Mouse (Mus musculus) urinary bladder, postnatal 10 days (tissue): Measurements from ENCODE around the gene Mindy4.
"Not testable (repeated sequence)": the region's sequence is repeated elsewhere in the genome, so short reads cannot be mapped to it uniquely, and the experiment has no call there.

Source experiments
- DNase-seq: peaks from one replicate; pipeline ENCODE4 v3.0.0; 2022; ENCODE audit warnings: low spot score

Mindy4 gene

DNA sequence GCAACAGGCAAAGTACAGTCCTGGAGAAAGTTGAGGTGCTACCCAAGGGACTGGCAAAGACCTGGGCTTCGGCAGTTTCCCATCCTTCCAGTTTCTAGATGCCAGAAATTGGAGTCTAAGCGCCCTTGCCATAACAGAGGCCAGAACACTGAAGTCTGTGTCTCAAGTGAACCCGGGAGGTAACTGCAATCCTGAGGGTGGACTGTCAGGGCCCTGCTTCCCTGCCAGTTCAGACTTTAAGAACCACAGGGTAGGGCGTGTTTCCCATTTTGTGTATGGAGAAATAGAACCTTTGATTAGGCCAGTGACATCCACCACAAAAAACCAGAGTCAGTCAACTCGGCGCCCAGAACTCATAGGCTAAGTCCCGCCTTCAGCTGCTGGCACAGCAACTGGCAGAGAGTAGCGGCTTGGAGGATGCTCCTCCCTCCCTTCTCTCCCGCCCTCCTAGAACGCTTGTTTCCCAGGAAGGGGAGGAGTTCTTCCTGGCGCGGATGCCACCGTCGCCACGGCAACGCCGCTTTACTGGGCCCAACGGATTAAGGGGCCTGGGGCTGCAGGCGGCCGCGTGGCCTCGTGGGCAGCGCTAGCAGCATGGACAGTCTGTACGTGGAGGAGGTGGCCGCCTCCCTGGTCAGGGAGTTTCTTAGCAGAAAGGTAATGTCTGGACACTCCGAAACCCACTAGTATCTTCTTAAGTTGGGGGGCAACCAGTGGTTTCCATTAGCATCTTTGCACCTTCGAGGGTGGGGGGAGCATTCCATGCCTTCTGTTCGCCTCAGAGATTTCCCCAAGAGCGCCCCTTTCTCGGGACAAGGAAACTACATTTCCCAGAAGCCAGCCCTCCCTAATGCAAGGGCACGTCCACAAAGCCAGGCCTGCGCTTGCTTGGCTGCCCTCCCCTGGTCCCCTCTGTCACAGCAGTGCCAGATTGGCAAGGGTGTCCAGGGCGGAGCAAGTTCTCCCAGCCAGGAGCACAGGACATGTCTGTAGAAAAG is at the start of gene Mindy4:
Gene Mindy4, plus strand, starts transcription at position 471 of the 998 bp plus-strand sequence.
- DNase-seq = peak; percentile 63

- DNase-seq = no peak
Measured at GRCm38 (mm10) chr6:55159256-55159655, 43.9 kb upstream of the Mindy4 start.

DNA sequence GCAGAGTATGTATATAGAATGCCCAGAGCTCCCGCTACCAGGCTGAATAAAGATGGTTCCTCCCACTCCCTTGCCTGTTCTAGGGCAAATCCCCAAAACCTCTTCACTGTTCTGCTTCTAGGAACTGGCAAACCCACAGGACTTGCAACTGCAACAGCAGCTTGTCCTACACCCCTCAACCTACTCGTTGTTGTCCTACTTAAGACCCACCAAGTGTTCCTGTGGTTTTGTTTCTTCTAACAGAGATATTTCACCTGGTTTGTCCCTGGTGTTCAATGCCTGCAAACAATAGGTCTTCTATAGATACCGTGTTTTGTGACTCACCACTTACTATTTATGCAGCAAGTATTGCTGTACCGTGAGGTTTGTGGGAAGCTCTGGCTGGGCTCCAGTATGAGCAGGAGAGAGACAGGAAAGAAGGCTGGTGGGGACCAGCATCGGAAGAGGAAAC is 41.8 kb upstream of the Mindy4 start:
- DNase-seq = no peak

DNA sequence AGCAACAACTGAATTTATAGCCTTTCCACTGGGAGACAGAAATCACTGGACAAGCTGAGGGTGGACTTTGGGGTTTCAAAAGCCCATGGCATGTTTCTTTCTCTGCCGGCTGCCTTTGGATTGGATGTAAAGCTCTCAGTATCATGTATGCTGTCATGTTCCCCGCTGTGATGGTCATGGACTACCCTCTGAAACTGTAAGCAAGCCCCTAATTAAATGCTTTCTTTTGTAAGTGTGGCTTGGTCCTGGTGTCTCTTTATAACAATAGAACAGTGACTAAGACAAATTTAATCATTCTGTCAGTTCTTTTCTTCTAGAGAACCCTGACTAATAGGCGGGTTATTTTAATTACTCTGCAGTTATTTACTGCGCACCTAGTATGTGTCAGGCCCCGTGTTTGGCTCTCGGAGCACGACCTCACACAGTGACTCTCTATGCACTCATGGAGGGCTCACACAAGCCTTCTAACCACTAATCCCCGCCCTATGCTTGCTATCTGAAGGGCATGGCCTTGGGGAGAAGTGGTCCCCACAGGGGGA is 40.1 kb upstream of the Mindy4 start:
- DNase-seq = no peak

- no peak for DNase-seq
Measured at GRCm38 (mm10) chr6:55166777-55167463, 36.3 kb upstream of the Mindy4 start.

DNA sequence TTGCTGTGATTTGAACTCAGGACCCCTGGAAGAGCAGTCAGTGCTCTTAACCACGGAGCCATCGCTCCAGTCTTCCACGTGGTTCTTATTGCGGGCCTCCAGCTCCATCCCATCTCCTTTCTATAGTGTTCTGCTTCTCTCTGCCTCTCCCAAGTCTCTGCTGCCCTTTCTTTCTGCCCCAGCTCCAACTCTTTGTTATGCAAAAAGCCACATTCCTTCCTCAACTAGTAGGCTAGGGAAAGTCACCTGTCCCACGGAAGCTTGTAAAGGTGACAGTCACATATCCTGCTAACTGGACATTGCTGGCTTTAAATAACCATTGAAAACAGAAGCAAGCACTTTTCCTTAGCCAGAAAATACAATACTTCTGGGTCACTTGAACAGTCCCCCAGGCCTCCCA is 33.4 kb upstream of the Mindy4 start:
- no peak for DNase-seq

- DNase-seq = no peak
Measured at GRCm38 (mm10) chr6:55171638-55172037, 31.5 kb upstream of the Mindy4 start.

DNA sequence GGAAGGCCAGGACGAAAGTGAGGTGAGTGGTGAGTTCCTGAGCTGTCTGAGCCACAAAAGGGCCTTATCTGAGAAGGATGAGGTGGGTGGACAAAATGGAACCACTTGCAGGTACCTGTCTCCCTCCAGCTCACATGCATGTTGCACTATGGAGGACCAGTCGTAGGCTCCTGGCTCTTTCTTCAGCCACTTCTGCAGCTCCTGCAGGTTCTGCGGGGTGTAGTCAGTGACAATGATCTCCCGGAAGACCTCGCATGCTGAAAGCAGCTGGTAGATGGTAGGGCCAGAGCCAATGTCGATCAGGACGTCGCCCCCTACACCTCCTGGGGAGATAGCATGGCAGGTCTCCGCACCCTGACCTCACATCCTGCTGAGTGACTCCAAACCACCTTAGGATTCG is 30.0 kb upstream of the Mindy4 start:
- DNase-seq = no peak

DNA sequence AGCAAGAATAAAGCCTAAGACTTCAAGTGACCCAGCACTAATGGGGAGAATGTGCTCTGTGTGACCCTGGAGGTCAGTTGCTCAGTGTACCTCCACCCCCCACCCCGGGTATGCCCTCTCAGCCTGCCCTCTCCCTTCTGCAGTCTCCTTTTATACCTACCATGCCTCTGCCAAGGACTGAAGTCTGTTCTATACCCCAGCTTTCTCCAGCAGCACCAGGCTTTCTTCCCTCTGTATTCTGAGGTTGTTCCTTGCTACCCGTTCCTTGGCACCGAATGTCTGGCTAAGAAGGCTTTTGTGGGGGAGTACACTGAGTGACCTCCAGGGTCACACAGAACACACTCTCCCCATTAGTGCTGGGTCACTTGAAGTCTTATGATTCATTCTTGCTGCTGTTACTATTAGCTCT is 29.2 kb upstream of the Mindy4 start:
- no peak for DNase-seq

DNA sequence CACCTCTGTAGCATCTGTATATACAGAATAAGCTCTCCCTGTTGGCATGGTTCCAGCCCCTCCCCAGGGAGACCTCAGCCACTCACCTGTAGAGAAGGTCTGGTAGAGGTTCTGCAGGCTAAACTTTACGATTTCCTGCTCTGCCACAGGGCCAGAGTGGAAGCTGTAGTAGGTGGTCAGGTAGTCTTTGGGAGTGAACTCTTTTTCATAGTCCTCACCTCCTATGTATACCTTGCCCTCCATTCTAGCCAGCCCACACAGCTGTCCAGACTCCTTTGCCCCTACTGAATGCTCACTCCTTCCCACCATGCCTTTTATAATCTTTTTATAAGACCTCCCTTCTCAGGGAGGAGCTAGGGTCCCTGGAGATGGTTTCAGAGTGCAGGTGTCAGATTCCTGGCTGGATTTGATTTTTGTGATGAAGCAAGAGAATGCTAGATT is 28.4 kb upstream of the Mindy4 start, which contains the start of gene Inmt:
Gene Inmt, minus strand, starts transcription at position 303 of the 441 bp plus-strand sequence.
- no peak for DNase-seq

DNA sequence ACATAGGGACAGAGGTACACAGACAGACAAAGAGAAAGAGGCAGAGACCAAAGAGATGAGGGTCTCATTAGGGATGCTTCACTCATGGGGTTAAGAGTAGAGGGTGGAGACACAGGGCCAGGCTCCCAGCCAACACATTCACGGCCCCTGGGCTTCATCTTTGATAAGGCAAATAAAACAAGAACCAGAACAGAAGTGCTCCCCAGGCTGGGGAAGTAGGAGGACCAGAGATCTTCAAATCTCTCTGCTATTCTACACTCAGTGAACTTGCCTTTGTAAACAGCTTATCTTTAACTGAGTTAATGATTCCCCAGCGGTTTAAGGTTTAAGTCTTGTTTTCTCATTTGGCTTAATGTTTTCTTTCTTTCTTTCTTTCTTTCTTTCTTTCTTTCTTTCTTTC is 27.7 kb upstream of the Mindy4 start:
- no peak for DNase-seq

GRCm38 (mm10) chr6:55175892-55176291 is 27.3 kb upstream of the Mindy4 start:
- no peak for DNase-seq

DNA sequence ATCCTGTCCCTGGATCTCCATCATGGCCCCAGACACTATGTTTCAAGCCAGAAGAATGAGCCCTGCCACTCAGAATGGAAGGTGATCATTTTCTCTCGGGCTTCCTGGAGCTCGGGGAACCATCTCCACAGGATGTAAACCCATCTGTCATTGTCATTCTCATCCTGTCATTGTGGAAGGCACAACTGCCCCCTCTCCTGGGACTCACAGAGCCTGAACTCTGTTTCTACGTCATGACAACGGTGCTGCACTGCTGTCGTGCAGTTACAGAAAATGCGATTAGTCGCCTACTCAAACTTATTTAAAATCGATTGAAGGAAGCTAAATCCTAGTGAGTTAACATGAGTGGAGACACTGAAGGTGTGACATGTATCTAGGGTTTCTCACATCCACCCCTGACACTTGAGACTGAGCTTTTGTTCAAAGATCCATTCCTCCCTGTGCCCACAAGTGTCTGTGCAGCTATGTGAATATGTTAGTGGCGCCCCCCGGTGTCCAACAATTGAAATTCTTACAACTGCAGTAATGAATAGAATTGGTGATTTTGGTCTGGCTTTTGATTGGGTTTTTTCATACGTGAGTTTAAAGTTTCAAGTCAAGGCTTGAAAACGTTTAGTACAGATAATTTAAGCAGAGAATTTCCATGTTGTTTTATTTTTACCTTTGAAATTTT is 26.0 kb upstream of the Mindy4 start:
- DNase-seq = no peak

- DNase-seq = no peak
Measured at GRCm38 (mm10) chr6:55179560-55179959, 23.6 kb upstream of the Mindy4 start.

DNA sequence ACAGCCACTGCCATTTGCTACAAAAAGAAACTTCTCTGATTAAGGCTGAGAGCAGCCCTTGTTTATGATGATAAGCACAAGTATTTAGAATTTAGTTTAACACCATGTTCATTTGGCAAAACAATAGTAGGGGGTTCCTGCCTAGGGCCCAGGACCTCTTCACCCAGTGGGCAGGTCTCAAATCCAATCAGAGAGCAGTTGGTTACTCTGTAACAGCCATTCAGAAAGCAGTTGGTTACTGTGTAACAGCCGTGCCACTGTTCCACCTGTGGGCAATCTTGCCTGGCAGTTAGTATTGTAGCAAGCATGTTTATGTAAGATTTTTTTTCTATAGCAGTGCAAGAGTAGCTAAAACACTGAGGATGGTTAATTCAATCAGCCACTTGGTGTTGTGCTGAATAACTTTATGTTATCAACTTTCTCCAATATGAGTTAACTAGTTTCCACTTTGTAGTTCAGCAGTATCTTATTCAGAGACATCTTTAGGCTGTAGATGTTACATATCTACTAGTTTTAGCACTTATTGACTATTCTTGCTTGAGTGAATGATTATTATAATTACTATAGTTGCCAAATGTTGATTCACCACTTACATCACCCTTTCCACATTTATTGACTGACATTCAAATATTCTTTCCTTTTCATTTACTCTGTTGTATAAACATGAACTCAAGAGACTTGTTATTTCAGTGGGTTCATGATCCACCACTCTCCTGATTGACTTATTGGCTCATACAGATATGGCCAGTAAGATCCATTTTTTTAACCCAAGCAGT is 20.3 kb upstream of the Mindy4 start:
- DNase-seq = no peak

DNA sequence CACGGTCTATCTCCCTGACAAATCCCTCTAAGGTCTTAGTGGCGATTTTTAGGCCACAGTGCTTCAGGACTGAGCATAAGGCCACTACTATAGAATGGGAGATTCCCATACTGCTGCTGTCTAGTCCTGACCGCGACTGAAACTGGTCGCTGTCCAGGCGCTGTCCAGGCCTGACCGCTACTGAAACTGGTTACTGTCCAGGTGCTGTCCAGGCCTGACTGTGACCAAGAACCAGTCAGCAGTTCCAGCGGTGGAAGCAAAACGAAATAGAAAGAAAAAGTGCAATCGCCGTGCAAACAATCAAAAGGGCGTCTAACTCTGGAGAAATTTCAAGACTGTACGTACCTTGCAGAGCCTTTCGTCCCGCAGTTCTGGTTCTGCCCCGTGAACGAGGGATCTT is 15.4 kb upstream of the Mindy4 start:
- DNase-seq = not testable (repeated sequence)

DNA sequence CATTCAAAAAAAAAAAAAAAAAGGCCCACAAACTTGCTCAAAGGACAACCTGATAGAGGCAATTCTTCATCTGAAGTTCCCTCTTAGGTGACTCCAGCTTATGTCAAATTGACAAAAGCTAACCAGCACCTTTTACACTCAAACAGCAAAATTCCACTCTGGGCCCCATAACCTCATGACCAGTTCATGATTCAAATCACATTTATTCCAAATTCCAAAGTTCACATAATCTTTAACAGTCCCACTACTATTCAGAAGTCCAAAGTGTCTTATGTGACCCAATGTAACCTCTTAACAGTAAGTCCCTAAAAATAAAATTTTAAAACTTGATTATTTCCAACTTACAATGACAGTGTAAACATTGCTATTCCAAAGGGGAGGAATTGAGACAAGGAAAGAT is 13.8 kb upstream of the Mindy4 start:
- no peak for DNase-seq

DNA sequence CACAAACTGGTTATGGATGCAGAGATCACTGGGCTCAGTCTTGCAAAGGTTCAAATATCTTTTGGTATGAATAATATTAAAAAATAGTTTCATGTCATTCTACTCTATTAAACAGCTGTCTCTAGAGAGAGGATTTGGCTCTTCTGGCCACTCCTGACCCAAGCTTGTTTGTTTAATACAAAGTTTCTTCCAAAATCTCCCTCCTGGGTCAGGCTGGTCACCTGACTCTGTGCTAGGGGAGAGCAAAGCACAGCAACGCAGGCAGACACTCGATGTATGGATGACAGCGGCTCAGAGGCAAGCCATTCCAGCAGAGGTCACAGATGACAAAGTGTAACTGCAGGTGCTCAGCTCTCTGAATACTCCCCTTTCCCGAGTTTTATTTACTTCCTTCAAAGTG is 11.6 kb upstream of the Mindy4 start:
- DNase-seq = no peak

DNA sequence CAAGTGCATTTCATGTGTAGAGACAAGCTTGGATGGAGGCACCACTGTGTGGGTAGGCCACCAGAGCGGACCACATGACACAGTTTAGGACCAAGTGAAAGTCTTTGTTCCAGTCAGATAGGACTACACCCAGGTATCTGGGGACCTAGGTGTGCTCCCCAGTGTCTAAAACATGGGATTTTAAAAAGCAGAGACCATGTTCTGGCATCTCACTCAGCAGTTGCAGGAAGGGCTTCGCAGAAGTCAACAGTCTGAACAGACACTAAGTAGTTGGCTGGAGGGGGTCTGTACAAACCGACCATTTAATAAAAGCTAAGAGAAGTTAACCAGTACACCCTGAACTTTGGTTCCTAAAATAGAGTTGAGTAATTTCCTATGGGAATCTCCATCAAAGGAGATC is 10.0 kb upstream of the Mindy4 start:
- no peak for DNase-seq

DNA sequence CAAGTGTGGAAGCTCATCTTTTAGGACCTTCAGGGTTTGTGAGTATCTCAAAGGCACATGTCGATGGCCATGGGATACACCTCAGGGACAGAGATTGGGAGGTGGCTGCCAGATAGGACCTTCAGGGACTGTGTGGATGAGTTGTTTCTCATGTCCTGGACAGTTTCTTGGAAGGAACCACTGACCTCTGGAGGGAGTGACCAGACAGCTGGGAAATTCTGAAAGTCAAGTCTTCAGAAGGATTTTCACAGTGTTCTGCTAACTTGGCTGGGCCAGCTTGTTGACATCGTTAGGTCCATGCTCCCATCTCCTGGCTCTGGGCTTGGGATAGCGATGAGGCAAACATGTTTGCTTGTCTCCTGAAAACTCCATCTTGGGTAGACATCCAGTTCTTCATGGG is 4.1 kb upstream of the Mindy4 start:
- DNase-seq = no peak

GRCm38 (mm10) chr6:55203931-55204330 is 748 bp downstream of the Mindy4 start:
- no peak for DNase-seq
